Mouse (Mus musculus): ENCODE data around the gene Samd14. TPM values are rescaled to one million over a fixed set of nuclear protein-coding genes. Genes with fewer than 3 reads are reported as not detected.
"Not testable (repeated sequence)": the region's sequence is repeated elsewhere in the genome, so short reads cannot be mapped to it uniquely, and the experiment has no call there.

The Samd14 gene
- 50.3 and 50.9 TPM in 2 replicates for polyA plus RNA-seq (2016; fragmentation: Nextera tagmentation; extraction: Ambion mirVana)

DNA sequence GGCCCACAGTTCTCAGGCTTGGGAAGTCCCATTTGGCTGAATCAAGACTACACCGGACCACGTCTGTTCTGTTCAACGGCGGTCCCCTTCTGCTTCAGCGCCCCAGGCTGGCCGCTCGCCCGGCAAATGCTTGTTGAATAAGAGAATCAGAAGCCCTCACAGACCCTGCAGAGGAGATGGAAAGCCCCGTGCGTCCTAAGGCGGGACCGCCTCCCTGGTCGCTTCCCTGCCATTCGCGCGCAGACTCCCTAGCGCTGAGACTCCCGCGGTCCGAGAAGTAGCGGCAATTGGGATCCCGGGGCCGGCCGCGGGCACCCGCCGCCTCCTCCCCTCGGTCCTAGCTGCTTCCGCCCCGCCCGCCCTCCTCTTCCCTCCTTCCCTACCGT is at the start of gene Samd14:
Gene Samd14, plus strand, starts transcription at position 251 of the 386 bp plus-strand sequence.
- peak within 1 kb of the TSS; percentile 96 for H3K27ac ChIP-seq
- H3K27me3 ChIP-seq: no peaks in the 10 kb centered on the region
- peak; percentile 53 for ATAC-seq (ENCODE audit: insufficient number of reproducible peaks, insufficient read depth, low FRiP score, low TSS enrichment)
- H3K9me3 ChIP-seq: no peaks in the 10 kb centered on the region
- under 1% methylated on average over 31 of the region's 32 CpGs for WGBS
- H3K4me2 ChIP-seq (replicated peaks): peak within 1 kb of the TSS; percentile 78
- H3K9ac ChIP-seq: peak within 1 kb of the TSS; percentile 96
- peak within 1 kb of the TSS; percentile 72 for H3K4me3 ChIP-seq
- H3K4me1 ChIP-seq: peaks cover 57% of the 10 kb centered on the region
- H3K36me3 ChIP-seq: peaks cover 23% of the 10 kb centered on the region

DNA sequence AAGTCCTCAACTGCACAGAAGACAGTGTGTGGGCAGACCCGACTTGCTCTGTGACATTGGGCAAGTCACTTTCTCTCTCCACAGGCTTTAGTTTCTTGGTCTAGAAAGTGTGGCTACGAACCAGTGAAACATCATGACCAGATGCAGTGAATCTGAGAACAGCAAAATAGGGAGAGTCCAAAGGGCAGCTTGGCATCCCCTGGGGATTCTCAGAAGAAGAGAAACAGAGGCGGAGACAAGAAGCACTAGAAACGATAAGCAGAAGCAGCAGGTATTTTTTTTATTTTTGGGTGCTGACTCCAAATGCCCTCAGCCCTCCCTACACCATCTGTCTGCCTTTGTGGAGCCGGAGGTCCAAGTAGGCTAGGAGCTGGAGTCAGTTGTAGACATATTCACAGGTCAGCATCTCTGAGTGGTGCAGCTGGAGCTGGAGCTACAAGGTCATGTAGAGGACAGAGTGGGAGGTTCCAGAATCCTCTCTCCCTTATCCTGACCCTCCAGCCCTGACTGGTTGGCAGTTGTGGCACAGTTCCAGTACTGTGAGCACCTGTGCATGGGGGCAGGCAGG is 47.1 kb upstream of the Samd14 start:
- no peak overlapping the region for H3K9ac ChIP-seq
- WGBS: 77% methylated on average over 5 of the region's 5 CpGs

DNA sequence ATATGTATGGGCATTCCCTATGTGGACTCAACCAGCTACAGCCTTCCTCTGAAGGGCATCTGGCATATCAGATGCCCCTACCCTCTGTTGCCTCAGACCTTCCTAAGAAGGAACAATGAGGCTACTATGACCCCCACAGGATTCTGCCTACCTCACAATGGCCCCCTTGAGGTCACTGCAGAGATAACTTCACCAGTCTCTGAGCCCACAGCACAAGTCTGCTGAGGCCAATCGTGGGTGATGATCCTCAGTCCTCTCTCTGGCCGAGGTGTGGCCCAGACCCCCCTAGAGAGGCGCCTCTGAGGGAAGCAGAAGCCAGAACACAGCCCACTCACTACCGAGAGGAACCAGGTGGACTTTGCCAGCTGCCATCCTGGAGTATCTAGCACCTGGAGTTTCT is 42.3 kb upstream of the Samd14 start, which contains the start of gene Hils1:
Gene Hils1, plus strand, starts transcription at position 175 of the 400 bp plus-strand sequence.
- H3K27me3 ChIP-seq: no peaks in the 10 kb centered on the region
- no peak for ATAC-seq (ENCODE audit: insufficient number of reproducible peaks, insufficient read depth, low FRiP score, low TSS enrichment)
- WGBS: 45% methylated on average over 4 of the region's 4 CpGs
- no peaks in the 10 kb centered on the region for H3K36me3 ChIP-seq
- no peaks in the 10 kb centered on the region for H3K9me3 ChIP-seq
- no peak within 1 kb of the TSS for H3K9ac ChIP-seq
- no peak within 1 kb of the TSS for H3K4me3 ChIP-seq
- no peak within 1 kb of the TSS for H3K4me2 ChIP-seq (replicated peaks)
- no peak within 1 kb of the TSS for H3K27ac ChIP-seq
- H3K4me1 ChIP-seq: 0 out of 2 replicates have a peak, but pooled peaks cover 6% of the 10 kb centered on the region

More for the DNA sequence above, 47.1 kb upstream of the Samd14 start:
- Histone ChIP-seq H3K27ac (no peak overlapping the region), H3K4me1 (0 out of 2 replicates have a peak, but pooled peaks cover 12% of the 10 kb centered on the region), H3K4me2 (replicated peaks) (no peak overlapping the region), H3K4me3 (no peak overlapping the region), H3K9me3 (no peaks in the 10 kb centered on the region), H3K36me3 (no peaks in the 10 kb centered on the region), H3K27me3 (no peaks in the 10 kb centered on the region)
- no peak for ATAC-seq (ENCODE audit: insufficient number of reproducible peaks, insufficient read depth, low FRiP score, low TSS enrichment)

DNA sequence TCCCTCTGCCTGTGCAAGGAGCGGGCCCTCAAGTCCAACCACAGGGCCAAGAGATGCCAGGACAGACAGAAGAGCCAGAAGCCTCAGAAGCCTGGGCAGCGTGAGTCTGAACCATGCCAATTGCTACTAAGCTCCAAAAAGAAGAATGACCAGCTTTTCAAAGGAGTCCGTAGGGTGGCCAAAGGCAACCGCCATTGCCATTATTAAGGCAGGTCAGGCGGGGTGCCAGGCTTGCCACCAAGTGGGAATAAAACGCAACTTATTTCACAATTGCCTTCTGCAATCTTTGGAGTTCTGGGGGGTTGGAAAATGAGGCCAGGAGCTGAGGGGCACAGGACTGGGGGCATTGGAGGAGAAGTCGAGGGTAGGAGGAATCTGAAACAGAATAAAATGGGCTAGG is 41.5 kb upstream of the Samd14 start:
- ATAC-seq (ENCODE audit: insufficient number of reproducible peaks, insufficient read depth, low FRiP score, low TSS enrichment): no peak
- 78% methylated on average over 7 of the region's 7 CpGs for WGBS

DNA sequence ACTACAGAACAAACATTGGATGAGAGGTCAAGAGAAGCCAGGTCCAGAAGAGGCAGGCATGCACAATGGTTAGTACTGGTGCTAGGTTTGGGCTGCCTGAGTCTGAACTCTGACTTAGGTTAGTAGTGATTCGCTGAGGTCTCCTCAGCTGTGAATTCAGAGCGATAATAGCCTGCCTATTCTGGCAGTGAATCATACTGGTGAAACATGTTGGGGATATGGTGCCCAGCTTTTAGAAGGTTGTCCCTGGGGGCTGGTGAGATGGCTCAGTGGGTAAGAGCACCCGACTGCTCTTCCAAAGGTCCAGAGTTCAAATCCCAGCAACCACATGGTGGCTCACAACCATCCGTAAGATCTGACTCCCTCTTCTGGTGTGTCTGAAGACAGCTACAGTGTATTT is 40.0 kb upstream of the Samd14 start:
- not testable (repeated sequence) for H3K9ac ChIP-seq; H3K4me2 ChIP-seq (replicated peaks)
- 96% methylated on average over 4 of the region's 4 CpGs for WGBS

More for the DNA sequence above, 41.5 kb upstream of the Samd14 start:
- no peak overlapping the region for H3K9ac ChIP-seq
- no peaks in the 10 kb centered on the region for H3K36me3 ChIP-seq
- H3K9me3 ChIP-seq: no peaks in the 10 kb centered on the region
- H3K27ac ChIP-seq: no peak overlapping the region
- H3K4me3 ChIP-seq: no peak overlapping the region
- no peaks in the 10 kb centered on the region for H3K27me3 ChIP-seq
- H3K4me1 ChIP-seq: no peaks in the 10 kb centered on the region
- no peak overlapping the region for H3K4me2 ChIP-seq (replicated peaks)

DNA sequence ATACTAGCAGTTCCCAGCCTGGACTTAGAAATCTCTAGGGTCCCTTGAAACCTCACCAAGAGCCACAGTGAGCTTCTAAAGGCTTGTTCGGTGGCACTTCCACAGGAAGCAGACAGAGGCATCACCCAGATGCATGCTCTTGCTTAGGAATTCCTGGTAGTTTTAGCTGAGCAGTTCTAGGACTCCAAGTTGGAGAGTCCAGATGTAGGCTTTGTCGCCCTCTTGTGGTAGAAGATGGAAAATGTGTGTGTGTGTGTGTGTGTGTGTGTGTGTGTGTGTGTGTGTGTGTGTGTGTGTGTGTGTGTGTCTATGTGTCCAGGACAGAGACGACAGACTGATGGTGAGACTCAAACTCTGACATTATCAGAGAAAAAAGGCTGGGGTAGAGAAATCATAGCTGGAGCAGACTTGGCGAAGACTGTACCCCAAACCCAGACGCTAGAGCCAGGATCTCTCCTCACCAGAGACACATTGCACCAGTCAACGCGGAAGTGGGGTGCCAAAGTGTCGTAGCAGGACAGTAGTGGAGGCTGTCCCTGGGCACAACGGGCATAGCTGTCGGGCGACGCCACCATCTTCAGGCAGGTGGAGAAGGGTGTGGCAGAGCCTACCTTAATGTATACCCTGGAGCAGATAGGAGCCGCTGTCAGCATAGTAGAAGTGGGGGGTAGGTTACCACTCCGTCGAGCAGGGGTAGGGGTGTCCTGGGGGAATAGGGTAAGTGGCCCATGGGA is 39.3 kb upstream of the Samd14 start:
- H3K4me1 ChIP-seq: no peaks in the 10 kb centered on the region
- no peaks in the 10 kb centered on the region for H3K36me3 ChIP-seq
- H3K27ac ChIP-seq: no peak overlapping the region
- H3K4me3 ChIP-seq: no peak overlapping the region
- ATAC-seq (ENCODE audit: insufficient number of reproducible peaks, insufficient read depth, low FRiP score, low TSS enrichment): no peak
- no peaks in the 10 kb centered on the region for H3K9me3 ChIP-seq
- no peaks in the 10 kb centered on the region for H3K27me3 ChIP-seq
- WGBS: 62% methylated on average over 15 of the region's 15 CpGs
- H3K9ac ChIP-seq: no peak overlapping the region
- no peak overlapping the region for H3K4me2 ChIP-seq (replicated peaks)

More for the DNA sequence above, 40.0 kb upstream of the Samd14 start:
- not testable (repeated sequence) for ATAC-seq (ENCODE audit: insufficient number of reproducible peaks, insufficient read depth, low FRiP score, low TSS enrichment); H3K36me3 ChIP-seq; H3K9me3 ChIP-seq; H3K4me3 ChIP-seq; H3K27me3 ChIP-seq; H3K4me1 ChIP-seq; H3K27ac ChIP-seq

DNA sequence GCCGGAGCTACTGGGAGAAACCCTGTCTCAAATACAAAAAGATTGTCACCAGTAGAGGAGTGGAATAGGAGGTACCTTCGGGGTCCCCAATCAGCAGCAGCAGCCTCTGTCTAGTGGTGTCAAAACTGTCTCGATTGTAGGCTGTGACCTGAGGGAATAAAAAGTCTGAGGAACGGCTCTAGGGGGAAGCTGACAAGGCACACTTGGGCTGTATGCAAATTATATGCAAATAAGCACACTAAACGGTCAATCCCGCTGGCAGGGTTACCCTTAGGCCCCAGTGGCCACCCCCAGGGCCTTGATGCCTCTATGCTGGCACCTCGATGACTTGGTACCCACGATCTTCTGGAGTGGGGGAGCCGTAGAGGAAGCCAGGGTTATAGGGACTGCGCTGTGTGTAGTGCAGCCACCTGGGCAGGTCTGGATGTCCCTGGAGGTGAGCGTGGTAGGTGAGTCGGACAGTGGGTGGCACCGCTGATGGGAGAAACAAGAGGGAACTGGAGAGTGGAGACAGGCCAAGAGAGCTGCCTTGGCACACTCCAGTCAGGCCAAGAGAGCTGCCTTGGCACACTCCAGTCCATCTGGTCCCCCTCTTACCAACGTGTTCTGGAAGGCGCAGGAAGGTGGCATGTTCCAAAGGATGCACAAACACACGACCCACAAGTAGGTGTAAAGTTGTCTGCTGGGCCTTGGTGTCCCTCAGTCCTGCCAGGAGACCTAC is 37.6 kb upstream of the Samd14 start:
- WGBS: 63% methylated on average over 16 of the region's 16 CpGs
- H3K4me3 ChIP-seq: no peak overlapping the region
- no peak for ATAC-seq (ENCODE audit: insufficient number of reproducible peaks, insufficient read depth, low FRiP score, low TSS enrichment)

DNA sequence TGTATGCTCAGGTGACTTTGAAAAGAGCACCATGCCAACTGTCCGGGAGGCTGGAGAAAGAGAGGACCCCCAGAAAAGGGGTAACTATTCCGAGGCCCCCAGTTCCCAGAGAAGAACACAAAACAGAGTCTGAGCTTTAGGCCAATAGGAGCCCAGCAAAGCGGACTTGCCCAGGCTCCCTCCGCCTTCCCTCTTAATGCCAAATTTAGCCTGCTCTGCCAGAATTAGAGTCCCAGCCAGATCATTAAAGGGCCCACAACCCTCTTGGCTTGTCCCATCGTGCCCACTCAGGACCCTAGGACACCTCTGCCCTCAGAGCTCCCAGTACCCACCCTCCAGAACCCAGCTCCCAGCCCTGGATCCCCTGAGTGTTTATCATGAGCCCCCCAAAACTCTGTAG is 36.8 kb upstream of the Samd14 start:
- no peaks in the 10 kb centered on the region for H3K4me1 ChIP-seq
- no peaks in the 10 kb centered on the region for H3K27me3 ChIP-seq
- H3K9ac ChIP-seq: no peak overlapping the region
- no peaks in the 10 kb centered on the region for H3K36me3 ChIP-seq
- no peak overlapping the region for H3K4me3 ChIP-seq
- no peak overlapping the region for H3K4me2 ChIP-seq (replicated peaks)
- ATAC-seq (ENCODE audit: insufficient number of reproducible peaks, insufficient read depth, low FRiP score, low TSS enrichment): no peak
- H3K27ac ChIP-seq: no peak overlapping the region
- H3K9me3 ChIP-seq: no peaks in the 10 kb centered on the region
- WGBS: 53% methylated on average over 5 of the region's 5 CpGs

More for the DNA sequence above, 37.6 kb upstream of the Samd14 start:
- Histone ChIP-seq H3K36me3 (no peaks in the 10 kb centered on the region), H3K27me3 (no peaks in the 10 kb centered on the region), H3K9me3 (no peaks in the 10 kb centered on the region), H3K4me2 (replicated peaks) (no peak overlapping the region), H3K9ac (no peak overlapping the region), H3K27ac (no peak overlapping the region), H3K4me1 (no peaks in the 10 kb centered on the region)

DNA sequence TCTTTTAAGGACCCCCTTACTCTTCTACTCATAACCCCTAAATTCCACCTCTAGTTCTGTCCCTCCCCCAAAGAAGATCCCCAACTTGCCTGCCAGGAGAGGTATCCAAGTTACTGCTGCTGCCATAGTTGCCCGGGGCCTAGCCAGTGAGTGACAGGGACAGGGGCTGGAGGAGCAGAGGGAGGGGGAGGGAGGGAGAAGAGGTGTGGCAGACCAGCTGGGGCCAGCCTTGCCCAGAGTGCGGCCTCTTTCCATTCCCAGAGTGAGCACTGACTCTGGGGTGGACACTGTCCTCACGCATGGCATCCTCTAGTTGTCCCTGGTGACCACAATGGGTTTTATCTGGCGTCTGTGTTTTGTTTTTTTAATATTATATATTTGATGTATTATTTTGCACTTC is 36.4 kb upstream of the Samd14 start:
- peaks cover under 1% of the 10 kb centered on the region; the same call in 1 of the 2 replicates for H3K4me1 ChIP-seq
- H3K9me3 ChIP-seq: no peaks in the 10 kb centered on the region
- H3K9ac ChIP-seq: no peak overlapping the region
- no peak overlapping the region for H3K4me3 ChIP-seq
- H3K4me2 ChIP-seq (replicated peaks): no peak overlapping the region
- no peaks in the 10 kb centered on the region for H3K27me3 ChIP-seq
- H3K27ac ChIP-seq: no peak overlapping the region
- ATAC-seq (ENCODE audit: insufficient number of reproducible peaks, insufficient read depth, low FRiP score, low TSS enrichment): no peak
- 39% methylated on average over 4 of the region's 4 CpGs for WGBS
- no peaks in the 10 kb centered on the region for H3K36me3 ChIP-seq

DNA sequence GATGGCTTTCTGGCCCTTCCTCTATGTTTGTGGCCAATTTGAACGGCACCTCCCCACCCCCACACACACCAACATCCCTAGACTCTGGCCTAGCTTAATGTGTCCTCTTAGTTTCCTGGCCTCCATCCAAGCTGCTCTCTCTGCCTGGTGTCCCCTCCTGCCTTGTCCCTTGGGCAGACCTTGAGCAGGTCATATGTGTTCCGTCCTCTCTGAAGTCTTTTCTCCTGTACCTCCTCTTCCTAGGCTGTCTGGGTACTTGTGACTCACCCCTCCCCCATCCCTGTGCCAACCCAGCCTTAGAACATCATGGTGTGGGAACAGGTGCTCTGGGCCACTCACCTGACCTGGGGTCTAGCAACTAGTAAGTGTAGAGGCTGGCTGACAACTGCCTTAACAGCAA is 34.7 kb upstream of the Samd14 start:
- Histone ChIP-seq H3K4me2 (replicated peaks) (no peak overlapping the region), H3K9ac (no peak overlapping the region), H3K9me3 (no peaks in the 10 kb centered on the region), H3K4me3 (no peak overlapping the region), H3K27ac (no peak overlapping the region), H3K27me3 (no peaks in the 10 kb centered on the region), H3K36me3 (no peaks in the 10 kb centered on the region), H3K4me1 (peaks cover 4% of the 10 kb centered on the region; the same call in 1 of the 2 replicates)
- ATAC-seq (ENCODE audit: insufficient number of reproducible peaks, insufficient read depth, low FRiP score, low TSS enrichment): no peak
- 77% methylated on average over 2 of the region's 2 CpGs for WGBS

DNA sequence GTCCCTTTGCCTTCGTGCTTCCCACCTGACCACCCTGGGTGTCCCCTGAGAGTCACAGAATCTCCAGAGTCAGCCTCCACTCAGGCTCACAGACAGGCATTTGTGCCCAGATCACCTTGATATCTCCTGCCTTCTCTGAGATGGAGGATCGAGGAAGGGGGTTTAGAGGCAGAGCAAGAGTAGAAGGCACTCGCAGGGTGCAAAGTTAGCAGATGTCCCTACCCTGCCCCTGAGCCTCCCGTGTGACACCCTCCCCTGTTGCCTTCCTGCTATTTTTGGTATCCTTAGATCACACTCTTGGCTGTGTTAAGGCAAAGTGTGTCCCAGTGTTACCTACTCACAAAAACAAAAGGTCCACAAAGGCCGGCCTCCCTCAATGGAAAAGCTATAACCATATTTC is 33.5 kb upstream of the Samd14 start, which contains the start of gene Sgca:
Gene Sgca, minus strand, starts transcription at position 129 of the 400 bp plus-strand sequence.
- Histone ChIP-seq H3K9me3 (no peaks in the 10 kb centered on the region), H3K36me3 (no peaks in the 10 kb centered on the region), H3K4me1 (peaks cover 4% of the 10 kb centered on the region; the same call in 1 of the 2 replicates), H3K27ac (no peak within 1 kb of the TSS), H3K4me2 (replicated peaks) (no peak within 1 kb of the TSS), H3K4me3 (no peak within 1 kb of the TSS), H3K27me3 (no peaks in the 10 kb centered on the region), H3K9ac (no peak within 1 kb of the TSS)
- ATAC-seq (ENCODE audit: insufficient number of reproducible peaks, insufficient read depth, low FRiP score, low TSS enrichment): no peak
- 74% methylated on average over 5 of the region's 5 CpGs for WGBS

All from embryonic facial prominence, embryonic 12.5 days (tissue).